Mouse (Mus musculus) ES-Bruce4 (cell line): ENCODE results near the gene Scgb3a1. TPM values are rescaled to one million over a fixed set of nuclear protein-coding genes. Genes with fewer than 3 reads are reported as not detected.

Experiments
- H3K27ac ChIP-seq: 2 replicates; pipeline ENCODE4 v1.5.1; 2012; ENCODE audit warnings: low read length, inconsistent platforms; ENCODE audit not compliant: insufficient read depth
- H3K27me3 ChIP-seq: 2 replicates; pipeline ENCODE4 v1.6.1; 2012; ENCODE audit warnings: mild to moderate bottlenecking, low read length, inconsistent platforms; ENCODE audit not compliant: control insufficient read depth, poor library complexity, insufficient read depth, severe bottlenecking
- H3K36me3 ChIP-seq: 2 replicates; pipeline ENCODE4 v1.6.1; 2012; ENCODE audit warnings: inconsistent platforms, mild to moderate bottlenecking, low read length, moderate library complexity; ENCODE audit not compliant: control insufficient read depth, poor library complexity, insufficient read depth, severe bottlenecking
- H3K4me1 ChIP-seq: one replicate; pipeline ENCODE4 v1.8.1; 2011; ENCODE audit warnings: low read length; ENCODE audit not compliant: control insufficient read depth, insufficient read depth
- H3K4me3 ChIP-seq: 2 replicates; pipeline ENCODE4 v1.5.1; 2011; ENCODE audit warnings: low read depth, mild to moderate bottlenecking, low read length
- H3K9ac ChIP-seq: 2 replicates; pipeline ENCODE4 v1.6.1; 2012; ENCODE audit warnings: low read depth, mild to moderate bottlenecking, inconsistent platforms; ENCODE audit not compliant: poor library complexity, severe bottlenecking
- H3K9me3 ChIP-seq: replicated peaks from 2 replicates; pipeline ENCODE4 v1.6.1; 2012; ENCODE audit warnings: mild to moderate bottlenecking, low read length, inconsistent platforms; ENCODE audit not compliant: control insufficient read depth, poor library complexity, insufficient read depth, severe bottlenecking
- CTCF ChIP-seq: IDR thresholded peaks from one replicate; pipeline ENCODE4 v1.8.1; 2011; ENCODE audit warnings: low read depth, low read length
- EP300 ChIP-seq: IDR thresholded peaks from 2 replicates; pipeline ENCODE4 v1.6.1; 2011; ENCODE audit warnings: low read depth, low read length; ENCODE audit not compliant: insufficient read depth
- POLR2A ChIP-seq: IDR thresholded peaks from one replicate; pipeline ENCODE4 v1.8.1; 2011; ENCODE audit warnings: low read length; ENCODE audit not compliant: insufficient read depth
- polyA plus RNA-seq: library from polyadenylated mRNA; stranded (reverse); fragments of >200 nt; gene quantifications from 2 replicates; pipeline ENCODE4 v1.2.4, GENCODE M21; 2011; ENCODE audit warnings: low read depth; ENCODE audit not compliant: missing spikeins, insufficient read depth, insufficient read length

Scgb3a1 gene
- polyA plus RNA-seq, 1 experiment = not detected

DNA sequence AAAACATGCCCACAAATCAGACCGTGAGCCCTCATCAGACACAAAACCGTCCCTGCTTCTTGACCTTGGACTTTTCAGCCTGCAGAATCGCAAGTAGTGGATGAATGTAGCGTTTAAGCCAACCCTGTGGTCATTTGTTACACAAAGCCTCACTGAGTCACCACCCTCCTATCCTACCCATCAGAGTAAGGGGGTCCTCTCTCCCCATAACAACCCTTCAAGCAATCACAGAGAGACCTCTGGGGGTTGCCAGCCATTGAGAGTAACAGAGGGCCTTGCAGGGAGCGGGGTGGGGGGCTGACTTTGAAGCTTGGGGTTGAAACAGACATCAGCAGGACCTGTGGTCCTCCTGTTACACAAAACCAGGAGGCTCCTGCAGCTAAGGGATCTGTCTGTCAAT is 8.8 kb upstream of the Scgb3a1 start:
- Histone ChIP-seq H3K9me3 (no peaks in the 10 kb centered on the region), H3K36me3 (no peaks in the 10 kb centered on the region), H3K27ac (no peak overlapping the region), H3K27me3 (no peaks in the 10 kb centered on the region), H3K4me3 (no peak overlapping the region), H3K9ac (no peak overlapping the region), H3K4me1 (peaks cover 17% of the 10 kb centered on the region)
- TF ChIP-seq CTCF (no peak), EP300 (no peak), POLR2A (no peak)

GRCm38 (mm10) chr11:49655501-49655900 is 7.9 kb upstream of the Scgb3a1 start:
- Histone ChIP-seq H3K9ac (no peak overlapping the region), H3K36me3 (no peaks in the 10 kb centered on the region), H3K4me3 (no peak overlapping the region), H3K9me3 (no peaks in the 10 kb centered on the region; the same call in none of the 2 replicates), H3K4me1 (peaks cover 16% of the 10 kb centered on the region), H3K27me3 (no peaks in the 10 kb centered on the region), H3K27ac (no peak overlapping the region)
- no peak for TF ChIP-seq CTCF
- no peak for TF ChIP-seq EP300
- no peak for TF ChIP-seq POLR2A

DNA sequence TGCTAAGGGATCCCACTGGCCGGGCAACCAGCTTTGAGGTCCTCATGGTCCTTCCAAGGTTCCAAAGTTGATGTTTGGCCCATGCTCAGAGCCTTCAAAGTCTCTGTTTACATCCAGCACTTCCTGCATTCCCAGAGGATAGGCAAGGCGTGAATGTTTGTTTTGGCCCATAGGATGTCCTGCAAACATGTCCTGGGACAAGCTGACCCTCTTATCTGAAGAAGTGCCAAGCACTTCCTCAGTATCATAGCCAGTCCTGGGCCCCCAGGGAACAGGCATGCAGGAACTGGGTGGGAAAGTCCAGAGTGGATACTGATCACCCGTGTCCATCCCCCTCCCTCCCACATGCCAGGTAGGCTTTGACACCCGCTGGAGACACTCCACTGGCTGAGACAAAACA is 5.3 kb upstream of the Scgb3a1 start:
- Histone ChIP-seq H3K9ac (no peak overlapping the region), H3K36me3 (no peaks in the 10 kb centered on the region), H3K4me3 (no peak overlapping the region), H3K27ac (no peak overlapping the region), H3K27me3 (no peaks in the 10 kb centered on the region), H3K4me1 (peaks cover 5% of the 10 kb centered on the region), H3K9me3 (no peaks in the 10 kb centered on the region; the same call in none of the 2 replicates)
- TF ChIP-seq CTCF = no peak
- no peak for TF ChIP-seq POLR2A
- TF ChIP-seq EP300 = no peak

DNA sequence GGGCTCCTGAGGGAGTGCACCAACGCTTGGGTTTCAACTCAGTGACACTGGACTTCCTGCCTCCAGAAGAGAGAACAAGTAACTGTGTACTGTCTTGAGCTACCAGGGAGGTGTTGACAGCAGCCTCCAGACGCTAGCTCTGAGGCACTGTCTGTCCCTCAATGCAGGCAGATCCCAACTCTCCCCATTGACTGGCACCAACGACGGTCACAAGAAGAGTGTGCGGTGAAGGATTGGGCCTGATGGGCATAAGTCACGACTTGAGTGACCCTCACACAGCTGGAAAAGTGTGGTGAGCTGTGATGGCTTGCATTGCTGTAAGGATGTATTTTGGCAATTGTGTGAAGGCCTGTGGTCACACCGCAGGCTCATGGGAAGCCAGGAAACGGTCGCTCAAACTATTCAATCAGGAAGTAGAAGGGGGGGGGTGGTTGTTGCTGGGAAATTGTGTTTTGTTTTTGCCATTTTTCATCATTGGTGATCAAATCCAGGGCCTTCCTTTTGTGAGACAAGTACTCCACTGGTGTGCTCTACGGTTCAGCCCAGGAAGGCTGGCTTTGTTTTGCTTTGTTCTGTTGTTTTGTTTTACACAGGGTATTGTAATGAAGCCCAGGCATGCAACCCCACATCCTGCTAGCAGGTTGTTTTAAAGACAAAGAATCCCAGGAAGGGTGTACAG is 4.5 kb upstream of the Scgb3a1 start:
- peak overlapping the region; percentile 55 for H3K27ac ChIP-seq
- no peaks in the 10 kb centered on the region; the same call in none of the 2 replicates for H3K9me3 ChIP-seq
- H3K4me1 ChIP-seq = peaks cover 5% of the 10 kb centered on the region
- H3K4me3 ChIP-seq = no peak overlapping the region
- no peak for TF ChIP-seq POLR2A
- TF ChIP-seq CTCF = no peak
- no peak for TF ChIP-seq EP300
- H3K36me3 ChIP-seq = no peaks in the 10 kb centered on the region
- no peaks in the 10 kb centered on the region for H3K27me3 ChIP-seq
- no peak overlapping the region for H3K9ac ChIP-seq

DNA sequence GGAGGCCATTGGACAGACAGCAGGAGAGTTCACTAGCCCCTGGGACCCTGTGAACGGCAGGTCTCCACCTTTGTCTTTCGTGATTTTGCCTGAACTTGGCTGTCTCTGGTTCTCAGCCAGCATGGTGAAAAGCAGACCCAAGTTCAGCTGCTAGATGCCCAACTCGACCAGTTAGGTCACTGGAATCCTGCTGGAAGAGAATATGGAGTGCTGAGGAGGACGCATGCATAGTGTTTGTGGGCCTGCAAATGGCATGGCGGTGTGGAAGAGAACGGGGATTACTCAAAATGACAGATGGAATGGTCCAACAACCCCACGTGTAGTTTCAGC is 4.0 kb upstream of the Scgb3a1 start:
- H3K4me1 ChIP-seq = peaks cover 5% of the 10 kb centered on the region
- H3K9me3 ChIP-seq = no peaks in the 10 kb centered on the region; the same call in none of the 2 replicates
- H3K9ac ChIP-seq = no peak overlapping the region
- peak overlapping the region; percentile 55; the same call in 1 of the 2 replicates for H3K27ac ChIP-seq
- no peaks in the 10 kb centered on the region for H3K27me3 ChIP-seq
- H3K4me3 ChIP-seq = no peak overlapping the region
- TF ChIP-seq EP300 (peak; percentile 57; the same call in 1 of the 2 replicates), POLR2A (no peak)
- H3K36me3 ChIP-seq = no peaks in the 10 kb centered on the region

DNA sequence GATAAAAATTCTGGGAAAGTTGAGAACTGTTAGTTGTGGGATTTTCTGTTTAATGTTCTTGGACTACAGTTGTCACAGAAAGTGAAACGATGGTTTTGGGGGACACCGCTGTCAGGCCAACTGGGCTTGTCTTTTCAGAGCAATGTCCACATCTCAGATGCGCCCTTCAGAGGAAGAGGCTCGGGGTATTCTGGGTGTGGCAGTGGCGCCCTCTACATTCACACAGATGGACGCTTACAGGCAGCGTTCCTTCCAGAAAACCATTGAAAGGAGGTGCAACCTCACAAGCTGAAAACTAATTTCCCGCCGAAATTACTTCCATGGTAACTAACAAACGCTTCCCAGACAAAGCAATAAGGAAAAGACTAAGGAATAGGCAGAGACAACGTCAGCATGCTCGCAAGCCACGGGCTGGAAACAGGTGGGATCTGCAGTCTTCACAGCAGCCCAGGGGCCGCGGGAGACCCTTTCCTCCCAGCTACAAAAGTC is 1.1 kb upstream of the Scgb3a1 start:
- H3K4me1 ChIP-seq = peaks cover 5% of the 10 kb centered on the region
- H3K36me3 ChIP-seq = no peaks in the 10 kb centered on the region
- H3K27ac ChIP-seq = no peak overlapping the region
- no peaks in the 10 kb centered on the region for H3K27me3 ChIP-seq
- no peak overlapping the region for H3K9ac ChIP-seq
- TF ChIP-seq POLR2A = no peak
- no peak for TF ChIP-seq EP300
- peak; percentile 22 for TF ChIP-seq CTCF
- no peak overlapping the region for H3K4me3 ChIP-seq
- H3K9me3 ChIP-seq = no peaks in the 10 kb centered on the region; the same call in none of the 2 replicates
